13 mouse cellular contexts compared by ENCODE assay signal in genomic region chr14:20246811-20247266, GRCm38 (mm10). TPM values are rescaled to one million over a fixed set of nuclear protein-coding genes. Genes with fewer than 3 reads are reported as not detected.
DNase-seq lines count a peak whose midpoint lies in the region; ATAC-seq and TF ChIP-seq lines count a peak whose summit lies in the region.
"Had no signal": no experiment of that assay in that cellular context is flagged by ENCODE, and none has a peak within 500 bp of the region (broad histone marks: within the 10 kb centered on the region; RNA-seq: fewer than 3 reads in every experiment).

No protein-coding gene starts in this region.

- TF ChIP-seq EP300 in heart, adult 2 months (IDR thresholded peaks at IDR 0.05; ENCODE audit: insufficient read depth, low read depth, low read length), result no peak

- no peaks in the 10 kb centered on the region for H3K27me3 ChIP-seq in heart, adult 2 months (ENCODE audit: control insufficient read depth, insufficient read depth, low read length)
- 0 out of 2 replicates have a peak, but pooled peaks cover 6% of the 10 kb centered on the region for H3K27me3 ChIP-seq in heart, embryonic 10.5 days (ENCODE audit: insufficient read depth, poor library complexity, severe bottlenecking)
- H3K27me3 ChIP-seq in liver, embryonic 12.5 days (replicated peaks), result 0 out of 2 replicates have a peak, but pooled peaks cover 3% of the 10 kb centered on the region
- no peaks in the 10 kb centered on the region for H3K27me3 ChIP-seq in forebrain, embryonic 15.5 days

- no peaks in the 10 kb centered on the region for H3K36me3 ChIP-seq in heart, adult 2 months (ENCODE audit: control insufficient read depth, insufficient read depth, low read length)
- H3K36me3 ChIP-seq in heart, embryonic 10.5 days, result no peaks in the 10 kb centered on the region
- H3K36me3 ChIP-seq in liver, embryonic 12.5 days, result no peaks in the 10 kb centered on the region
- no peaks in the 10 kb centered on the region for H3K36me3 ChIP-seq in forebrain, embryonic 15.5 days
- H3K36me3 ChIP-seq: heart, embryonic 13.5 days; limb, embryonic 10.5 days had no signal

- no peak overlapping the region for H3K4me2 ChIP-seq in liver, embryonic 12.5 days
- H3K4me2 ChIP-seq in forebrain, embryonic 15.5 days (replicated peaks), result no peak overlapping the region
- H3K4me2 ChIP-seq: heart, embryonic 13.5 days had no signal

- no peak for TF ChIP-seq CTCF in heart, adult 2 months (IDR thresholded peaks at IDR 0.05)

- intact Hi-C loops in heart, adult 2 months (cut with DNase I), result no loop called here
- intact Hi-C loops in gastrocnemius, postnatal 14 days (cut with DNase I; ENCODE audit: low total_unique reads), result no loop called here

- no peaks in the 10 kb centered on the region for H3K79me2 ChIP-seq in heart, adult 2 months (replicated peaks; ENCODE audit: control insufficient read depth, insufficient read depth, low read length)

- 66% methylated on average over 11 of the region's 11 CpGs for WGBS in heart, adult 2 months
- 68% methylated on average over 11 of the region's 11 CpGs for WGBS in heart, embryonic 10.5 days
- WGBS in liver, embryonic 12.5 days (ENCODE audit: insufficient replicate concordance), result 70% methylated on average over 11 of the region's 11 CpGs
- WGBS in forebrain, embryonic 15.5 days, result 80% methylated on average over 11 of the region's 11 CpGs

- H3K9ac ChIP-seq in heart, adult 2 months (ENCODE audit: low read depth, low read length), result no peak overlapping the region
- H3K9ac ChIP-seq in liver, embryonic 12.5 days, result no peak overlapping the region
- H3K9ac ChIP-seq in forebrain, embryonic 15.5 days (replicated peaks), result no peak overlapping the region
- H3K9ac ChIP-seq: heart, embryonic 13.5 days; liver, postnatal 0 days had no signal

- peak; percentile 42 to 53 for DNase-seq in heart, adult 2 months
- DNase-seq in heart, embryonic 10.5 days (ENCODE audit: low spot score), result no peak
- peak; percentile 89 for DNase-seq in NIH3T3 (ENCODE audit: low read depth)
- DNase-seq in gastrocnemius, postnatal 14 days, result peak; percentile 76
- peak; percentile 82 for DNase-seq in skeletal muscle tissue, adult 2 months (ENCODE audit: low read depth, low spot score)
- DNase-seq in T-cell, adult 2 months (ENCODE audit: low spot score), result no peak
- DNase-seq: liver, postnatal 0 days had no signal

- H3K27ac ChIP-seq in heart, adult 2 months, result no peak overlapping the region
- no peak overlapping the region for H3K27ac ChIP-seq in heart, embryonic 10.5 days
- no peak overlapping the region for H3K27ac ChIP-seq in liver, embryonic 12.5 days
- H3K27ac ChIP-seq in forebrain, embryonic 15.5 days (replicated peaks), result no peak overlapping the region
- H3K27ac ChIP-seq: heart, embryonic 13.5 days; limb, embryonic 10.5 days had no signal

- H3K4me1 ChIP-seq in heart, adult 2 months (ENCODE audit: control insufficient read depth, insufficient read depth, low read length), result no peaks in the 10 kb centered on the region; the same call in 1 of the 2 replicates
- H3K4me1 ChIP-seq in heart, embryonic 10.5 days, result 0 out of 2 replicates have a peak, but pooled peaks cover 5% of the 10 kb centered on the region
- no peaks in the 10 kb centered on the region for H3K4me1 ChIP-seq in liver, embryonic 12.5 days
- 0 out of 2 replicates have a peak, but pooled peaks cover 4% of the 10 kb centered on the region for H3K4me1 ChIP-seq in forebrain, embryonic 15.5 days
- H3K4me1 ChIP-seq: limb, embryonic 10.5 days had no signal

- H3K4me3 ChIP-seq in heart, adult 2 months, result no peak overlapping the region
- H3K4me3 ChIP-seq in heart, embryonic 10.5 days, result no peak overlapping the region
- no peak overlapping the region for H3K4me3 ChIP-seq in liver, embryonic 12.5 days
- H3K4me3 ChIP-seq in forebrain, embryonic 15.5 days, result no peak overlapping the region
- H3K4me3 ChIP-seq: heart, embryonic 13.5 days; limb, embryonic 10.5 days; megakaryocyte, embryonic 14.5 days had no signal

- ATAC-seq in liver, embryonic 12.5 days, result no peak
- ATAC-seq in forebrain, embryonic 15.5 days (replicated peaks), result no peak
- ATAC-seq: liver, postnatal 0 days had no signal

- H3K9me3 ChIP-seq in heart, embryonic 10.5 days, result no peaks in the 10 kb centered on the region
- H3K9me3 ChIP-seq in liver, embryonic 12.5 days (replicated peaks), result no peaks in the 10 kb centered on the region
- no peaks in the 10 kb centered on the region for H3K9me3 ChIP-seq in forebrain, embryonic 15.5 days
- H3K9me3 ChIP-seq: heart, embryonic 13.5 days; limb, embryonic 10.5 days had no signal

- no peak for TF ChIP-seq POLR2A in heart, adult 2 months (IDR thresholded peaks at IDR 0.05; ENCODE audit: insufficient read depth, low read depth, low read length)

RNA-seq across cellular contexts. Expression of gene Kcnk16, which starts 22.2 kb away (rescaled TPM):
- total RNA-seq in heart, adult 2 months (2021), result not detected
- polyA plus RNA-seq in heart, adult 2 months (2012; rRNA removed), result not detected in 2 replicates
- polyA plus RNA-seq in heart, embryonic 10.5 days (2016; fragmentation: Nextera tagmentation; extraction: Ambion mirVana), result 0.65 TPM in 1 of 2 replicates, not detected in the other
- total RNA-seq in gastrocnemius, postnatal 14 days (2021), result not detected
- polyA plus RNA-seq in liver, embryonic 12.5 days (2016; fragmentation: Nextera tagmentation; extraction: Ambion mirVana), result 1.4 and 1.7 TPM in 2 replicates
- not detected in 2 replicates for polyA plus RNA-seq in forebrain, embryonic 15.5 days (2015; fragmentation: Nextera tagmentation; extraction: Ambion mirVana)
- polyA plus RNA-seq: limb, embryonic 10.5 days; neural tube, embryonic 11.5 days had no signal

RNA-seq across cellular contexts. Expression of gene Nudt13, which starts 47.7 kb away (rescaled TPM):
- total RNA-seq in heart, adult 2 months (2021), result 10 to 100 TPM; 35.7 to 37.7 TPM
- 27.4 and 34.1 TPM in 2 replicates for polyA plus RNA-seq in heart, adult 2 months (2012; rRNA removed)
- 12.4 and 13.1 TPM in 2 replicates for polyA plus RNA-seq in heart, embryonic 10.5 days (2016; fragmentation: Nextera tagmentation; extraction: Ambion mirVana)
- total RNA-seq in gastrocnemius, postnatal 14 days (2021), result 10 to 100 TPM; 20.5 to 27.9 TPM
- polyA plus RNA-seq in liver, embryonic 12.5 days (2016; fragmentation: Nextera tagmentation; extraction: Ambion mirVana), result 7.8 and 9.3 TPM in 2 replicates
- 16.8 and 18.1 TPM in 2 replicates for polyA plus RNA-seq in forebrain, embryonic 15.5 days (2015; fragmentation: Nextera tagmentation; extraction: Ambion mirVana)

Comparison
In these comparisons a context has a peak if more than half of its experiments do, and no peak if none do; other contexts are left out.
1. DNase-seq: peak in heart, adult 2 months (2 of 2), NIH3T3 (single experiment), gastrocnemius, postnatal 14 days (single experiment) and skeletal muscle tissue, adult 2 months (single experiment); none in heart, embryonic 10.5 days (single experiment) and T-cell, adult 2 months (single experiment).